Mouse (Mus musculus) erythroblast, embryonic 14.5 days (primary cell): ENCODE results near the gene Crhr1. TPM values are rescaled to one million over a fixed set of nuclear protein-coding genes. Genes with fewer than 3 reads are reported as not detected.

ENCODE experiments used
- H3K27me3 ChIP-seq: 2 replicates; pipeline ENCODE4 v1.6.1; 2012; ENCODE audit warnings: inconsistent platforms; ENCODE audit not compliant: control insufficient read depth
- H3K36me3 ChIP-seq: 2 replicates; pipeline ENCODE4 v1.6.1; 2012; ENCODE audit warnings: mild to moderate bottlenecking, inconsistent platforms; ENCODE audit not compliant: control insufficient read depth
- H3K4me1 ChIP-seq: 2 replicates; pipeline ENCODE4 v1.6.1; 2012; ENCODE audit warnings: inconsistent platforms; ENCODE audit not compliant: control insufficient read depth
- H3K4me3 ChIP-seq: replicated peaks from 2 replicates; pipeline ENCODE3; 2012; ENCODE audit warnings: moderate library complexity, mild to moderate bottlenecking, inconsistent platforms
- H3K9me3 ChIP-seq: 2 replicates; pipeline ENCODE4 v1.6.1; 2012; ENCODE audit warnings: low read length, inconsistent platforms, mixed read lengths; ENCODE audit not compliant: control insufficient read depth
- GATA1 ChIP-seq: IDR thresholded peaks from 2 replicates; pipeline ENCODE4 v1.6.1; 2012; ENCODE audit warnings: low read length, inconsistent platforms, mixed read lengths
- TAL1 ChIP-seq: IDR thresholded peaks from 3 replicates; pipeline ENCODE4 v1.6.1; 2012; ENCODE audit warnings: low read length, inconsistent platforms, mixed read lengths
- polyA plus RNA-seq: library from polyadenylated mRNA; stranded (reverse); fragments of >175 nt; gene quantifications from 2 replicates; pipeline ENCODE4 v1.2.3, GENCODE M21; 2012

Crhr1 gene
- polyA plus RNA-seq, 1 experiment: not detected

- TF ChIP-seq GATA1: no peak
- H3K9me3 ChIP-seq: no peaks in the 10 kb centered on the region
- H3K36me3 ChIP-seq: no peaks in the 10 kb centered on the region
- H3K27me3 ChIP-seq: peaks cover 60% of the 10 kb centered on the region
- H3K4me1 ChIP-seq: no peaks in the 10 kb centered on the region
- H3K4me3 ChIP-seq: no peak overlapping the region
Observed at GRCm38 (mm10) chr11:104130721-104131647, 1.7 kb upstream of the Crhr1 start.

GRCm38 (mm10) chr11:104131756-104132155 lies 899 bp upstream of the Crhr1 start:
- no peaks in the 10 kb centered on the region for H3K36me3 ChIP-seq

GRCm38 (mm10) chr11:104133442-104133983 lies 858 bp downstream of the Crhr1 start:
- H3K27me3 ChIP-seq: peaks cover 64% of the 10 kb centered on the region

More at GRCm38 (mm10) chr11:104131756-104132155, 899 bp upstream of the Crhr1 start:
- no peaks in the 10 kb centered on the region for H3K9me3 ChIP-seq
- H3K27me3 ChIP-seq: peaks cover 64% of the 10 kb centered on the region
- TF ChIP-seq TAL1: no peak
- no peak for TF ChIP-seq GATA1
- no peaks in the 10 kb centered on the region for H3K4me1 ChIP-seq
- no peak overlapping the region for H3K4me3 ChIP-seq

GRCm38 (mm10) chr11:104138976-104139375 lies 6.3 kb downstream of the Crhr1 start:
- Histone ChIP-seq H3K36me3 (no peaks in the 10 kb centered on the region), H3K4me3 (no peak overlapping the region), H3K27me3 (peaks cover 24% of the 10 kb centered on the region), H3K9me3 (no peaks in the 10 kb centered on the region), H3K4me1 (no peaks in the 10 kb centered on the region)
- TF ChIP-seq TAL1: no peak
- TF ChIP-seq GATA1: no peak

More at GRCm38 (mm10) chr11:104133442-104133983, 858 bp downstream of the Crhr1 start:
- Histone ChIP-seq H3K4me3 (no peak overlapping the region), H3K36me3 (no peaks in the 10 kb centered on the region), H3K9me3 (no peaks in the 10 kb centered on the region), H3K4me1 (no peaks in the 10 kb centered on the region)
- TF ChIP-seq GATA1 (no peak), TAL1 (no peak)

GRCm38 (mm10) chr11:104144930-104145329 lies 12.3 kb downstream of the Crhr1 start:
- H3K4me1 ChIP-seq: no peaks in the 10 kb centered on the region
- no peaks in the 10 kb centered on the region for H3K27me3 ChIP-seq
- H3K9me3 ChIP-seq: no peaks in the 10 kb centered on the region
- no peaks in the 10 kb centered on the region for H3K36me3 ChIP-seq
- TF ChIP-seq TAL1 (no peak), GATA1 (no peak)
- H3K4me3 ChIP-seq: no peak overlapping the region

GRCm38 (mm10) chr11:104148787-104149186 lies 16.1 kb downstream of the Crhr1 start:
- no peaks in the 10 kb centered on the region for H3K36me3 ChIP-seq
- no peaks in the 10 kb centered on the region for H3K4me1 ChIP-seq
- H3K9me3 ChIP-seq: no peaks in the 10 kb centered on the region
- H3K4me3 ChIP-seq: no peak overlapping the region
- TF ChIP-seq TAL1 (no peak), GATA1 (no peak)
- H3K27me3 ChIP-seq: no peaks in the 10 kb centered on the region

GRCm38 (mm10) chr11:104150911-104151310 lies 18.3 kb downstream of the Crhr1 start:
- Histone ChIP-seq H3K9me3 (no peaks in the 10 kb centered on the region), H3K4me3 (no peak overlapping the region), H3K27me3 (no peaks in the 10 kb centered on the region; the same call in 1 of the 2 replicates), H3K36me3 (no peaks in the 10 kb centered on the region), H3K4me1 (no peaks in the 10 kb centered on the region)
- TF ChIP-seq TAL1 (no peak), GATA1 (no peak)

- Histone ChIP-seq H3K4me3 (no peak overlapping the region), H3K36me3 (no peaks in the 10 kb centered on the region), H3K4me1 (no peaks in the 10 kb centered on the region), H3K27me3 (peaks cover 23% of the 10 kb centered on the region), H3K9me3 (no peaks in the 10 kb centered on the region)
- TF ChIP-seq GATA1 (no peak), TAL1 (no peak)
Observed at GRCm38 (mm10) chr11:104154332-104154731, 21.7 kb downstream of the Crhr1 start.
